Mouse (Mus musculus): ENCODE results near the gene Slc3a1. TPM values are rescaled to one million over a fixed set of nuclear protein-coding genes. Genes with fewer than 3 reads are reported as not detected.

Slc3a1 gene
- polyA plus RNA-seq, 1 experiment from 2014 or later = not detected

DNA sequence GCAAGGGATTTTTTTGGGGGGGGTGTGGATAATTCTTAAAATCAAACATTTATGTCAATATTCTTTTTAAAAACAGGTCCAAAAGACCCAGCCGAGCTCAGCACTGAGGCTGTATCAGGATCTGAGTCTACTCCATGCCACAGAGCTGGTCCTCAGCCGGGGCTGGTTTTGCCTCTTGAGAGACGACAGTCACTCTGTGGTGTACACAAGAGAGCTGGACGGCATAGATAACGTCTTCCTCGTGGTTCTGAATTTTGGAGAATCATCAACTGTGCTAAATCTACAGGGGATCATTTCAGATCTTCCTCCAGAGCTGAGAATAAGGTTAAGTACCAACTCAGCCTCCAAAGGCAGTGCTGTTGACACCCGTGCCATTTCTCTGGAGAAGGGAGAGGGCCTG is 35.4 kb downstream of the Slc3a1 start:
- no peak overlapping the region for H3K9ac ChIP-seq
- H3K4me3 ChIP-seq = no peak overlapping the region
- H3K4me2 ChIP-seq = no peak overlapping the region
- no peaks in the 10 kb centered on the region for H3K9me3 ChIP-seq (replicated peaks)
- H3K27me3 ChIP-seq (replicated peaks) = no peaks in the 10 kb centered on the region
- H3K4me1 ChIP-seq (replicated peaks) = no peaks in the 10 kb centered on the region
- WGBS = 74% methylated on average over 7 of the region's 7 CpGs
- H3K27ac ChIP-seq (ENCODE audit: poor library complexity, severe bottlenecking) = no peak overlapping the region
- H3K36me3 ChIP-seq = peaks cover 53% of the 10 kb centered on the region
- no peak for ATAC-seq (ENCODE audit: insufficient number of reproducible peaks, low FRiP score)

DNA sequence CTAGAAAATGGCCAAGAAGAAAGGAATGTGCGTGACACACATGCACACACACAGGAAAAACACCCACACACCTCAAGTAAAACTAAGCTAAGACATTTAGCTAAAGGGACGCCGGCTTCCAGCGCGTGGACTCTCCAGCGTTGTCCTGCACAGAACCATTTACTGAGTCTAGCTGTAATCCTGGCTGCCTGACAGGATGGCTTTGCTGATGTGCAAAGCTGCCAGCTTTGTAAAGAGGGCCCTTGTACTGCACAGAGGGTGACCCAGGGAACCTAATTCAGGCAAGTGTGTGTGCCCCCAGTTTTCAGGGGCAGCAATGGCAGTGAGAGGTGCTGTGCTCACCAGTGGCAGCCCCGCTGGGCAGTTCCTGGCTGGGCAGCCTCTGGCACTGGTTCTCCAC is 39.2 kb downstream of the Slc3a1 start:
- no peak overlapping the region for H3K4me3 ChIP-seq
- no peak overlapping the region for H3K9ac ChIP-seq
- H3K4me1 ChIP-seq (replicated peaks) = peaks cover 9% of the 10 kb centered on the region; the same call in 1 of the 2 replicates
- 91% methylated on average over 7 of the region's 7 CpGs for WGBS
- no peak for ATAC-seq (ENCODE audit: insufficient number of reproducible peaks, low FRiP score)
- no peaks in the 10 kb centered on the region for H3K27me3 ChIP-seq (replicated peaks)
- no peak overlapping the region for H3K27ac ChIP-seq (ENCODE audit: poor library complexity, severe bottlenecking)
- no peaks in the 10 kb centered on the region for H3K9me3 ChIP-seq (replicated peaks)
- peaks cover 84% of the 10 kb centered on the region for H3K36me3 ChIP-seq
- no peak overlapping the region for H3K4me2 ChIP-seq

DNA sequence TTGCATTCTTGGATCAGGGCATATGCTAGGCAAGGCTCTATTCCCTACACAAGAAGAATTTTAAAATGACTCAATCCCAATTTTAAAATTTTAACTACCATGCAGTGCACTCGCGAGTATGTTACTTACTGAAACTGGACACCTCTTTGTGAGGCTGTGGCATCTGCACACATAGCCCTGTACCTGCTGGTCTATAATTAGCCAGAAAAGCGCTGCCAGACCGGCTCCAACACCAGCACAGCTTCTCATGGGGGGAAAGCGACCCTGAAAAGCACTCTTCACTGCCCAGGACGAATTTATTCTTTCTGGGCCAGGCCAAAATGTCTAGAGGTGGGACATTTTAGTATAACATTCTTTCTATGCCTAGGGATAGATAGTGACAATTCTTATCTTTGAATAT is 42.5 kb downstream of the Slc3a1 start:
- peaks cover 60% of the 10 kb centered on the region for H3K36me3 ChIP-seq
- WGBS = 50% methylated on average over 6 of the region's 6 CpGs
- no peak overlapping the region for H3K4me2 ChIP-seq
- ATAC-seq (ENCODE audit: insufficient number of reproducible peaks, low FRiP score) = no peak
- peaks cover 17% of the 10 kb centered on the region; the same call in 1 of the 2 replicates for H3K4me1 ChIP-seq (replicated peaks)
- no peaks in the 10 kb centered on the region for H3K27me3 ChIP-seq (replicated peaks)
- no peak overlapping the region for H3K27ac ChIP-seq (ENCODE audit: poor library complexity, severe bottlenecking)
- H3K4me3 ChIP-seq = no peak overlapping the region
- no peak overlapping the region for H3K9ac ChIP-seq
- H3K9me3 ChIP-seq (replicated peaks) = no peaks in the 10 kb centered on the region

DNA sequence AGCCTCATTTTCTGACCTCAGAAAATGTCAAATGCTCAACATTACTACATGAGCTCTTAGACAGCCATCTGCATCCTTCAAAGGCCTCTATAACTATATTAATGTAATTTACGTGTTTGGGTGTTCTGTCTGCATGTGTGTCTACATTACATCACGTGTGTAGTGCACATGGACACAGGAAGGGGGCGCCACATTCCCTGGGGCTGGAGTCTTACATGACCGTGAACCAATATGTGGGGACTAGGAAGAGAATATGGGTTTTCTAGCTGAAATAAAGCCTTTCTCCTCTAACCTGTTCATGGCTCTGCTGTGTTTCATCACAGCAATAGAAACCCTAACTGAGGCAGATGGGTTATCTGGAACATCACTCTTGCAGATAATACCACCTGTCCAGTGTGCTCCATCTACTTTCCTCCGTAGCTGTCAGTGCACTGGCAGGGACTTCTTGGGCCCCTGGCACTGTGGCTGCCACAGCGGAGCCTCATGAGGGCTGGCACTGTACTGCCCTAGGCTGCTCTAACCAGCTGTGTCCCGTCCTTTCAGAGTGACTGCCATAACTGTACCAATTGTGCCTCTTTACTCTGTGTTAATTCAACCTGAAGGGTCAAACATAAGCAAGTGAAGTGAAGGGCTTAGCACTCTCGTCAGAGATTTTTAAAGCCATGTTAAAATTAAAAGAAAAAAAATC is 43.1 kb downstream of the Slc3a1 start:
- 90% methylated on average over 8 of the region's 8 CpGs for WGBS
- H3K27me3 ChIP-seq (replicated peaks) = no peaks in the 10 kb centered on the region
- no peak overlapping the region for H3K4me3 ChIP-seq
- ATAC-seq (ENCODE audit: insufficient number of reproducible peaks, low FRiP score) = no peak
- no peak overlapping the region for H3K9ac ChIP-seq
- no peak overlapping the region for H3K27ac ChIP-seq (ENCODE audit: poor library complexity, severe bottlenecking)
- no peaks in the 10 kb centered on the region for H3K9me3 ChIP-seq (replicated peaks)
- peaks cover 17% of the 10 kb centered on the region; the same call in 1 of the 2 replicates for H3K4me1 ChIP-seq (replicated peaks)
- H3K4me2 ChIP-seq = no peak overlapping the region
- peaks cover 60% of the 10 kb centered on the region for H3K36me3 ChIP-seq

DNA sequence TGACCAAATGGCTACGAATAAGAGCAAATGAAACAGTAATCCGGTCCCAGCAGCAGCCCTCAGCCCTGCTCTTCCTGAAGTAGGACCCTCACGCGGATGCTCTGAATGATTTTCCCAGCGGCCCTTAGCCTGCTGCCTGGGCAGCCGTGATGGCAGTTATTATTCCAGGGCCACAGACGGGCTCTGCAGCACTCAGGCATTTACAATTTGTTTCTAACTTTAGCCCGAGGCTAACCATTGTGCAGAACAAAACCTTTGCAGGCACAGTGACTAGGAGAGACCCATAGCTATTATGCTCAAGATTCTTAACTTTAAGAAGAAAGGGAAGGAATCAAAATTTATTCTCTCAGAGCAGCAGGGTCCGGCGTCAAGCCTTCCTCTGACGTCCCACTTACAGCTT is 44.2 kb downstream of the Slc3a1 start:
- WGBS = 62% methylated on average over 11 of the region's 11 CpGs
- Histone ChIP-seq H3K4me3 (no peak overlapping the region), H3K36me3 (peaks cover 65% of the 10 kb centered on the region), H3K4me2 (no peak overlapping the region), H3K9me3 (replicated peaks) (no peaks in the 10 kb centered on the region), H3K9ac (no peak overlapping the region), H3K27ac (ENCODE audit: poor library complexity, severe bottlenecking) (no peak overlapping the region), H3K27me3 (replicated peaks) (no peaks in the 10 kb centered on the region), H3K4me1 (replicated peaks) (peaks cover 17% of the 10 kb centered on the region; the same call in 1 of the 2 replicates)
- no peak for ATAC-seq (ENCODE audit: insufficient number of reproducible peaks, low FRiP score)

DNA sequence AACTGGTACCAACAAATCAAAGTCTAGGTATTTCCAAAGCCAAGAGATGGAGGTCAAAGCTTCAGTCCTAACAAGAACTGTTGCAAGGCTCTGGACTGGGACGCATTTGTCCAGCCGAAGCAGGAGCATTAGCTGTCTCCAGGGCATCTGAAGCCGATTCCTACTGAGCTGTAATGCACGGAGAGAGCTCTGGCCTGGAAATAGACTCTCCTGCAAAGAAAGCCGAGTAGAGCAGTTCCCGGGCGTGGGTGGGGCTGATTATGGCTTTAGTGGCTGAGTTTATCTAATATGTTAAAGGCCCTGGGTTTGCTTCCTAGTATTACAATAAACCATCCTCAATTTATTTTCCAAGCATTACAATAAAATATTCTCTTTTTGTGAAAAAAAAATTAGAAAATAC is 45.0 kb downstream of the Slc3a1 start:
- H3K9me3 ChIP-seq (replicated peaks) = no peaks in the 10 kb centered on the region
- no peak overlapping the region for H3K4me2 ChIP-seq
- peaks cover 17% of the 10 kb centered on the region; the same call in 1 of the 2 replicates for H3K4me1 ChIP-seq (replicated peaks)
- H3K27ac ChIP-seq (ENCODE audit: poor library complexity, severe bottlenecking) = no peak overlapping the region
- no peak for ATAC-seq (ENCODE audit: insufficient number of reproducible peaks, low FRiP score)
- no peaks in the 10 kb centered on the region for H3K27me3 ChIP-seq (replicated peaks)
- WGBS = 65% methylated on average over 7 of the region's 7 CpGs
- no peak overlapping the region for H3K9ac ChIP-seq
- peaks cover 67% of the 10 kb centered on the region for H3K36me3 ChIP-seq
- H3K4me3 ChIP-seq = no peak overlapping the region

DNA sequence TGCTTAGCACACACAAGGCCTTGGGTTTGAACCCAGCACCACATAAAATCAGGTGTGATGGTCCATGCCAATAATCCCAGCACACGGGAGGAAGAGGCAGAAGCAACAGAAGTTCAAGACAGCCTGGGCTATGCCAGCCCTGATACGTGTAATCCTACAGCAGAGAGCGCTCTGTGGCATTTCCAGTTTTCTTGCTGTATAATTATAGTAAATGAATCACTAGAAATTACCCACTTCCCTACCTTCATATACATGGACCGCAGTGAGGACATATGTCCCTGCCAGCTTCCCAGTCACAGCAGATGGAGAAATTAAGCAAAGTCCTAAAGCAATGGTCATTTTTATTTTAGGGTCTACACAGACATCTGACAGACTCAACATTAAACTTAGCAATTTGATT is 45.9 kb downstream of the Slc3a1 start:
- H3K4me1 ChIP-seq (replicated peaks) = peaks cover 17% of the 10 kb centered on the region; the same call in 1 of the 2 replicates
- 90% methylated on average over 4 of the region's 4 CpGs for WGBS
- no peak overlapping the region for H3K27ac ChIP-seq (ENCODE audit: poor library complexity, severe bottlenecking)
- no peak overlapping the region for H3K4me3 ChIP-seq
- H3K36me3 ChIP-seq = peaks cover 67% of the 10 kb centered on the region
- no peak for ATAC-seq (ENCODE audit: insufficient number of reproducible peaks, low FRiP score)
- H3K9ac ChIP-seq = no peak overlapping the region
- H3K9me3 ChIP-seq (replicated peaks) = no peaks in the 10 kb centered on the region
- H3K4me2 ChIP-seq = no peak overlapping the region
- no peaks in the 10 kb centered on the region for H3K27me3 ChIP-seq (replicated peaks)

DNA sequence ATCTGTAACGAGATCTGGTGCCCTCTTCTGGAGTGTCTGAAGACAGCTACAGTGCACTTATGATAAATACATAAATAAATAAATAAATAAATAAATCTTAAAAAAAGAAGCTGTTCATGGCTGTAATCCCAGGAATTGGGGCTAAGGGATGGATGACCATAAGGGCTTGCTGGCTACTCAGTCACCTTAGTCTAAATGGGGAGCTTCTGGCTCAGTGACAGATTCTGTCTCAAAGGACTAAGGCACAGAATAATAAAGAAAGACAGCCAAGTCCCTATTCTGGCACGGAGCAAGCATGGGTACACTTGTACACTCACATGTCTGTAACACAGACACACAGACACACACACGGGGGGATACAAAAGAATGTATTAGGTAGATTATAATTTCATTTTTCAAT is 51.1 kb downstream of the Slc3a1 start:
- no peak overlapping the region for H3K4me2 ChIP-seq
- no peak overlapping the region for H3K4me3 ChIP-seq
- no peak overlapping the region for H3K9ac ChIP-seq
- peaks cover 60% of the 10 kb centered on the region for H3K36me3 ChIP-seq
- H3K27me3 ChIP-seq (replicated peaks) = no peaks in the 10 kb centered on the region
- H3K27ac ChIP-seq (ENCODE audit: poor library complexity, severe bottlenecking) = no peak overlapping the region
- ATAC-seq (ENCODE audit: insufficient number of reproducible peaks, low FRiP score) = no peak
- no peaks in the 10 kb centered on the region for H3K4me1 ChIP-seq (replicated peaks)
- no peaks in the 10 kb centered on the region for H3K9me3 ChIP-seq (replicated peaks)
- WGBS = 93% methylated on average over 3 of the region's 3 CpGs

DNA sequence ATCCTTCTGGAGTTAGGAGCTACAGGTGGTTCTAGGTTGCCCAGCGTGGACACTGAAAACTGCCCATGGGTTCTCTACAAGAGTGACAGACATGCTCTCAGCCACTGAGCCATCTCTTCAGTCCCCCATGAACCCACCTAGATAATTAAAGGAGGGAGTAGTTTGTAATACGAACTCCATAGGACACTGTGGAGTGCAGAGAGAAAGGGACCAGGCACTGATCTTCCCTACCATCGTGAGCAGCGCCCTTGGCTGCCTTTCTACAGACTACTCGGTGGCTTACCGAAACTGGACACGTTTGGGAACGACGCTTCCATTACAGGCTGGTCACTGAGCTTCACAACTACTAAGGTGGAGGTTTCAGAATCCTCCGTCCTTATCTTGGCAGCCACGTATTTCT is 52.6 kb downstream of the Slc3a1 start:
- ATAC-seq (ENCODE audit: insufficient number of reproducible peaks, low FRiP score) = no peak
- peaks cover 51% of the 10 kb centered on the region for H3K36me3 ChIP-seq

DNA sequence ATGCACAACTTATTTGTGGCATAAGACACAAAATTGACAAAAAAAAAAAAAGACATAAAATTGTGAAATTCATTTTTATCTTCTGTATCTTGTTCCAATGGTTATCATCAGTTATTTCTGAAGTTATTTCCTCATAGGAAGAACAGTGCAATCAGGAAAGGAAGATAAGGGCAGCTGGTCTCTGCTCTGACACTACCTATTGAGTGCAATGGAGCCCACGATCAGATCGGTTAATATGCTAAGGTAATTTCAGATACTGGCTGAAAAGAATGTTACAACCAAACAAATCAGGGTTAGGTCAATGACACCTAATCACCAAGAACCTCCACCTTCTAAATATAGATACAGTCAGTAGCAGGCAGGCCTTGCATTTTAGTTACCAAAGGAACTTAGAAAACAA is 57.2 kb downstream of the Slc3a1 start:
- Histone ChIP-seq H3K27me3 (replicated peaks) (no peaks in the 10 kb centered on the region), H3K4me3 (no peak overlapping the region), H3K36me3 (peaks cover 10% of the 10 kb centered on the region), H3K27ac (ENCODE audit: poor library complexity, severe bottlenecking) (no peak overlapping the region), H3K4me2 (no peak overlapping the region), H3K9ac (no peak overlapping the region), H3K4me1 (replicated peaks) (peaks cover 6% of the 10 kb centered on the region), H3K9me3 (replicated peaks) (no peaks in the 10 kb centered on the region)
- WGBS = 80% methylated on average over 2 of the region's 2 CpGs
- ATAC-seq (ENCODE audit: insufficient number of reproducible peaks, low FRiP score) = no peak

More for the DNA sequence above, 52.6 kb downstream of the Slc3a1 start:
- no peaks in the 10 kb centered on the region for H3K27me3 ChIP-seq (replicated peaks)
- no peak overlapping the region for H3K4me2 ChIP-seq
- no peak overlapping the region for H3K27ac ChIP-seq (ENCODE audit: poor library complexity, severe bottlenecking)
- H3K9me3 ChIP-seq (replicated peaks) = no peaks in the 10 kb centered on the region
- no peak overlapping the region for H3K9ac ChIP-seq
- H3K4me3 ChIP-seq = no peak overlapping the region
- H3K4me1 ChIP-seq (replicated peaks) = no peaks in the 10 kb centered on the region
- 86% methylated on average over 11 of the region's 11 CpGs for WGBS

DNA sequence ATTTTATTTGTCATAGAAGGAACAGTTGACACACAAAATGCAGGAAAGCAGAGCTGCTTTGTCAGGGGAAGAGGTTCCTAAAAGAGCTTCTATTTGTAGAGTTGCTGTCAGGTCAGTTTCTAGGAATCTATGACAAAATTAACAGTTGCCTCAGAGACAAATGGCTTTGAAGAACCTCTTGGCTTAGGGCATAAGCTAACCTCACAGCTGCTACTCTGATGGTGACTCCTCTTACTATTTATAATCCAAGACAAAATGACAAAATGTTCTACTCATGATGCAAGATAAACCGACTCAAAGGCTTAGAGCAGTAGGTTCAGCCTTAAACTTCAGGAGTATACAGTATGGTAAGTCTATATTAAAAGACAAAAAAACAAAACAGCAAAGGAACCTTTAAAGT is 58.3 kb downstream of the Slc3a1 start:
- no peak for ATAC-seq (ENCODE audit: insufficient number of reproducible peaks, low FRiP score)

DNA sequence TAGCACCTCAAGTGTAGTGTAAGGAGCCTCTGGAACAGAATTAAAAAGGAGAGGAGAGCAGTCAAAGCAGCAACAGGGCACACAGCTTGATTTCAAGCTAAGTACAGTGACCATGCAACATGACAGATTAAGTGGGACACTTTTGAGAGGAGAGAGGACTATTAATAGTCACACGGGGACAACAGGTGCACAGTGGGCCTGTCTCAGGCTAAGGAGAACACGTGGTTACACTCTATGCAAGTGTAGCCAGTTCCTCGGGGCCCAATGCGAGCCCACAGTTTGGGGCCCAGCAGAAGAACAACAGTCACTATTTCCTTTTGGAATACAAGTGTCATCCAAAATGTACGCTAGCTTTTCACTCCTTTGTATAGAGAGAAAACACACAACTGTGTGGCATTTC is 59.4 kb downstream of the Slc3a1 start:
- Histone ChIP-seq H3K36me3 (no peaks in the 10 kb centered on the region), H3K4me2 (no peak overlapping the region; the same call in 1 of the 2 replicates), H3K9me3 (replicated peaks) (no peaks in the 10 kb centered on the region), H3K9ac (no peak overlapping the region), H3K27ac (ENCODE audit: poor library complexity, severe bottlenecking) (no peak overlapping the region), H3K27me3 (replicated peaks) (no peaks in the 10 kb centered on the region), H3K4me1 (replicated peaks) (peaks cover 6% of the 10 kb centered on the region), H3K4me3 (no peak overlapping the region)
- WGBS = 67% methylated on average over 5 of the region's 5 CpGs
- ATAC-seq (ENCODE audit: insufficient number of reproducible peaks, low FRiP score) = no peak

More for the DNA sequence above, 58.3 kb downstream of the Slc3a1 start:
- H3K4me2 ChIP-seq = no peak overlapping the region
- peaks cover 6% of the 10 kb centered on the region for H3K4me1 ChIP-seq (replicated peaks)
- H3K36me3 ChIP-seq = 0 out of 2 replicates have a peak, but pooled peaks cover under 1% of the 10 kb centered on the region
- no peak overlapping the region for H3K9ac ChIP-seq
- H3K9me3 ChIP-seq (replicated peaks) = no peaks in the 10 kb centered on the region
- 75% methylated on average over 1 of the region's 1 CpGs for WGBS
- no peaks in the 10 kb centered on the region for H3K27me3 ChIP-seq (replicated peaks)
- no peak overlapping the region for H3K4me3 ChIP-seq
- no peak overlapping the region for H3K27ac ChIP-seq (ENCODE audit: poor library complexity, severe bottlenecking)
